Comparison of ENCODE assay signal across 8 mouse cellular contexts in genomic region chr1:156310630-156311029, GRCm38 (mm10). TPM values are rescaled to one million over a fixed set of nuclear protein-coding genes. Genes with fewer than 3 reads are reported as not detected.
DNase-seq lines count a peak whose midpoint lies in the region; ATAC-seq lines count a peak whose summit lies in the region.

TSS of gene Nphs2 (plus strand) at chr1:156310727.

- no peaks in the 10 kb centered on the region for H3K36me3 ChIP-seq in heart, embryonic 16.5 days (ENCODE audit: control insufficient read depth, insufficient read depth)
- H3K36me3 ChIP-seq in embryonic facial prominence, embryonic 13.5 days, result no peaks in the 10 kb centered on the region
- H3K36me3 ChIP-seq in midbrain, embryonic 16.5 days (ENCODE audit: control insufficient read depth, insufficient read depth, low read length), result no peaks in the 10 kb centered on the region

- no peak within 1 kb of the TSS for H3K27ac ChIP-seq in heart, embryonic 16.5 days (ENCODE audit: low read length)
- H3K27ac ChIP-seq in embryonic facial prominence, embryonic 13.5 days, result no peak within 1 kb of the TSS
- H3K27ac ChIP-seq in midbrain, embryonic 16.5 days (ENCODE audit: low read length), result no peak within 1 kb of the TSS

- no peaks in the 10 kb centered on the region for H3K9me3 ChIP-seq in heart, embryonic 16.5 days (replicated peaks; ENCODE audit: control insufficient read depth, low read length)
- H3K9me3 ChIP-seq in embryonic facial prominence, embryonic 13.5 days, result no peaks in the 10 kb centered on the region
- H3K9me3 ChIP-seq in midbrain, embryonic 16.5 days (replicated peaks; ENCODE audit: control insufficient read depth, low read length, poor library complexity, severe bottlenecking), result no peaks in the 10 kb centered on the region

- peak; percentile 32; the same call in 1 of the 2 replicates for ATAC-seq in heart, embryonic 16.5 days (replicated peaks; ENCODE audit: extremely low read depth, insufficient read depth, low FRiP score)
- ATAC-seq in embryonic facial prominence, embryonic 13.5 days (ENCODE audit: insufficient number of reproducible peaks, insufficient read depth, low FRiP score, low TSS enrichment, low read depth), result no peak
- no peak for ATAC-seq in midbrain, embryonic 16.5 days

- peak within 1 kb of the TSS; percentile 61 for H3K4me2 ChIP-seq in heart, embryonic 16.5 days (ENCODE audit: low read depth, low read length)
- H3K4me2 ChIP-seq in embryonic facial prominence, embryonic 13.5 days, result peak within 1 kb of the TSS; percentile 56
- H3K4me2 ChIP-seq in midbrain, embryonic 16.5 days (ENCODE audit: low read length), result peak within 1 kb of the TSS; percentile 53

- peak within 1 kb of the TSS; percentile 38 for H3K4me3 ChIP-seq in heart, embryonic 16.5 days (ENCODE audit: low read length)
- H3K4me3 ChIP-seq in embryonic facial prominence, embryonic 13.5 days, result peak within 1 kb of the TSS; percentile 29
- peak within 1 kb of the TSS; percentile 29 for H3K4me3 ChIP-seq in midbrain, embryonic 16.5 days (ENCODE audit: low read depth, low read length)

- no peak for DNase-seq in heart, adult 8-10 months (ENCODE audit: low spot score)
- DNase-seq in kidney, postnatal 4 days, result peak; percentile 46 to 55
- no peak for DNase-seq in left cerebral cortex, postnatal 25 days (ENCODE audit: low spot score in 2 of 2)
- no peak for DNase-seq in ovary, postnatal 14 days (ENCODE audit: low spot score)
- no peak for DNase-seq in right cerebral cortex, postnatal 14 days

- H3K27me3 ChIP-seq in heart, embryonic 16.5 days (ENCODE audit: control insufficient read depth, insufficient read depth, low read length), result peaks cover 36% of the 10 kb centered on the region
- peaks cover 63% of the 10 kb centered on the region for H3K27me3 ChIP-seq in embryonic facial prominence, embryonic 13.5 days
- peaks cover 22% of the 10 kb centered on the region for H3K27me3 ChIP-seq in midbrain, embryonic 16.5 days (ENCODE audit: control insufficient read depth, insufficient read depth, low read depth, low read length)

- intact Hi-C loops in left cerebral cortex, postnatal 25 days (cut with DNase I), result no loop called here

- 5% methylated on average over 29 of the region's 29 CpGs for WGBS in heart, embryonic 16.5 days
- 2% methylated on average over 29 of the region's 29 CpGs for WGBS in embryonic facial prominence, embryonic 13.5 days
- WGBS in midbrain, embryonic 16.5 days, result 7% methylated on average over 29 of the region's 29 CpGs

- H3K4me1 ChIP-seq in heart, embryonic 16.5 days (ENCODE audit: control insufficient read depth, insufficient read depth, low read length), result peaks cover 6% of the 10 kb centered on the region
- H3K4me1 ChIP-seq in embryonic facial prominence, embryonic 13.5 days, result peaks cover 5% of the 10 kb centered on the region
- H3K4me1 ChIP-seq in midbrain, embryonic 16.5 days (ENCODE audit: control insufficient read depth, insufficient read depth, low read length), result peaks cover 3% of the 10 kb centered on the region

- H3K9ac ChIP-seq in heart, embryonic 16.5 days (ENCODE audit: low read length), result peak within 1 kb of the TSS; percentile 21; the same call in 1 of the 2 replicates
- H3K9ac ChIP-seq in embryonic facial prominence, embryonic 13.5 days, result peak within 1 kb of the TSS; percentile 57
- H3K9ac ChIP-seq in midbrain, embryonic 16.5 days (ENCODE audit: low read depth, low read length), result peak within 1 kb of the TSS; percentile 25; the same call in 1 of the 2 replicates

RNA-seq across cellular contexts. Expression of gene Nphs2, which starts in this region (rescaled TPM):
- 0.12 TPM in 1 of 2 replicates, not detected in the other for polyA plus RNA-seq in heart, embryonic 16.5 days (2015; fragmentation: Nextera tagmentation; extraction: Ambion mirVana)
- not detected for total RNA-seq in heart, adult 8-10 months (2022)
- not detected in 2 replicates for polyA plus RNA-seq in embryonic facial prominence, embryonic 13.5 days (2015; fragmentation: Nextera tagmentation; extraction: Ambion mirVana)
- 0.68 and 0.70 TPM in 2 replicates for polyA plus RNA-seq in midbrain, embryonic 16.5 days (2015; fragmentation: Nextera tagmentation; extraction: Ambion mirVana)
- under 1 TPM; 0.66 TPM for total RNA-seq in left cerebral cortex, postnatal 25 days (2021)

Comparison
In these comparisons a context has a peak if more than half of its experiments do, and no peak if none do; other contexts are left out.
1. Peak in ATAC-seq, H3K4me3 ChIP-seq, H3K9ac ChIP-seq and H3K4me2 ChIP-seq in heart, embryonic 16.5 days; RNA of the gene not detected or under 1 TPM.
2. DNase-seq: peak in kidney, postnatal 4 days (2 of 2); none in heart, adult 8-10 months (single experiment), left cerebral cortex, postnatal 25 days (0 of 2), ovary, postnatal 14 days (single experiment) and right cerebral cortex, postnatal 14 days (single experiment).
3. Peak in every context shown above with its lines, with median percentiles within 50 percentile points of each other: H3K4me2 ChIP-seq, H3K4me3 ChIP-seq and H3K9ac ChIP-seq.